Mouse (Mus musculus): Measurements from ENCODE around the gene Rtkn. TPM values are rescaled to one million over a fixed set of nuclear protein-coding genes. Genes with fewer than 3 reads are reported as not detected.
A peak's percentile ranks its signal among the peaks of the same experiment; 100 is the strongest.

Rtkn gene
- total RNA-seq, 1 experiment from 2014 or later = 7.1 TPM

- ATAC-seq (replicated peaks in 1 of 2; ENCODE audit: insufficient read depth in 1 of 2, low FRiP score in 2 of 2, low TSS enrichment in 1 of 2, low read depth in 1 of 2, poor library complexity in 2 of 2, severe bottlenecking in 2 of 2) = no peak
These were observed 2.9 kb upstream of the Rtkn start for GRCm38 (mm10) chr6:83132176-83132919.

- ATAC-seq (replicated peaks in 1 of 2; ENCODE audit: insufficient read depth in 1 of 2, low FRiP score in 2 of 2, low TSS enrichment in 1 of 2, low read depth in 1 of 2, poor library complexity in 2 of 2, severe bottlenecking in 2 of 2) = no peak
These were observed 1.0 kb upstream of the Rtkn start for GRCm38 (mm10) chr6:83134226-83134625.

- no peak for ATAC-seq (replicated peaks in 1 of 2; ENCODE audit: insufficient read depth in 1 of 2, low FRiP score in 2 of 2, low TSS enrichment in 1 of 2, low read depth in 1 of 2, poor library complexity in 2 of 2, severe bottlenecking in 2 of 2)
These were observed 403 bp downstream of the Rtkn start for GRCm38 (mm10) chr6:83135571-83136161.

DNA sequence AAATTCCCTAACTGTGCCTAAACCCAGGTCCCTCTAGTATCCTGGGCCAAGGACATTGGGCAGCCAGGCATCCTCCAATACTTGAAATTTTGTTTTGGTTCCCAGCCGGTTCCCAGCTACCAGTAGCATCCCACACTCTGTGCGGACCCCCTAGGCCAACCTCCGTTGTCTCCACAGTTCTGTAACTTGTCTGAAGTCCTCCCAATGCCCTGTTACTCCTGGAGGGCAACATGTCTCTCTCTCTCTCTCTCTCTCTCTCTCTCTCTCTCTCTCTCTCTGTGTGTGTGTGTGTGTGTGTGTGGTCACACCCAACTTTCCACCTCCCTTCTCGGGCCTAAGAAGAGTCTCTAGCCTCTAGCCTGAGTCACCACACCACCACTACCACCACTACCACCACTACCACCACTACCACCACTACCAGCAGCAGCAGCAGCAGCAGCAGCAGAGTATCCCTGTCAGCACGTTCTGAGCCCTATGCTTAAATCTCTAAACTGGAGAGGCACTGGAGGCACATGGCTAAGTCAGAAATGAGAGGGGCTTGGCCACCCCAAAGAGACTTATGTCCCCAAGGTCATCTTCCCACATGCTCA is 1.1 kb downstream of the Rtkn start:
- no peak for ATAC-seq (replicated peaks in 1 of 2; ENCODE audit: insufficient read depth in 1 of 2, low FRiP score in 2 of 2, low TSS enrichment in 1 of 2, low read depth in 1 of 2, poor library complexity in 2 of 2, severe bottlenecking in 2 of 2)

GRCm38 (mm10) chr6:83136881-83137575 is 1.8 kb downstream of the Rtkn start:
- peak; percentile 30 to 44; a peak in 3 of 4 replicates for ATAC-seq (replicated peaks in 1 of 2; ENCODE audit: insufficient read depth in 1 of 2, low FRiP score in 2 of 2, low TSS enrichment in 1 of 2, low read depth in 1 of 2, poor library complexity in 2 of 2, severe bottlenecking in 2 of 2)

GRCm38 (mm10) chr6:83137576-83137950 is 2.3 kb downstream of the Rtkn start:
- ATAC-seq (replicated peaks in 1 of 2; ENCODE audit: insufficient read depth in 1 of 2, low FRiP score in 2 of 2, low TSS enrichment in 1 of 2, low read depth in 1 of 2, poor library complexity in 2 of 2, severe bottlenecking in 2 of 2) = peak; percentile 38 to 44; a peak in 3 of 4 replicates

DNA sequence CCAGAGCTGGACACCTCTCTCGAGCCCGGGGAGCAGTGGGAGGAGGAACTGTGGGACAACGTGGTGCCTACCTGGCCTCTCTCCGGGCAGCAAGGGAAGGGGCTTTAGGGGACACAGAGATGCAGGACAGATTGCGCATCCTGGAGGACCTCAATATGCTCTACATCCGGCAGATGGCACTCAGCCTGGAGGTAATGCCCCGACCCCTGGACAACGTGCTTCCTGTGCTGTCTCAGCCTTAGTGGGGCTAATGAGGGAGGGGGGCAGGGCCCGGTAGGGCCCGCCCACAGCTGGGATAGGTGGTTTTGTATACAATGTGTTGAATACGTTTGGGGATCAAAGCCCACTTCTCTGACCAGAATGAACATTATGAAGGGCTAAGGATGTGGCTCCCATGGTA is 2.8 kb downstream of the Rtkn start:
- ATAC-seq (replicated peaks in 1 of 2; ENCODE audit: insufficient read depth in 1 of 2, low FRiP score in 2 of 2, low TSS enrichment in 1 of 2, low read depth in 1 of 2, poor library complexity in 2 of 2, severe bottlenecking in 2 of 2) = 0 out of 4 replicates have a peak, but pooled peaks have one; percentile 14 to 16

DNA sequence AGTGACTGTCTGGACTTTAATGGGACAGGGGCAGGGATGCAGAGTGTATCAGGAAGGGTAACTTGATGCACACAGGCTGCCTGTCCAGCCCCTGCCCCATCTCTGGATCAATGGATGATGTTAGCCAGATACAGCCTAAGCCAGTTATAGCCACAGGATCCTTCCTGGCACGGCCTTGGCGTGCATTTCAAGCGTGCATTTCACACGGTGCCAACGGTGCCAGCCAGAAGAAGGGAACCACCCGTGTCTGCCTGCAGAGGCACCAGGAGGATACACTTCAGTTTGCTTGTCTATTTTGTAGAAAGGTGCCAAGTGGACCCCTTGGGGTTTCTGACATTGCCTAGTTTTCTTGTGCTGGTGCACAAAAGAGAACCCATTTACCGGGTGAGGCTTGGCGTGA is 4.8 kb downstream of the Rtkn start:
- no peak for ATAC-seq (replicated peaks in 1 of 2; ENCODE audit: insufficient read depth in 1 of 2, low FRiP score in 2 of 2, low TSS enrichment in 1 of 2, low read depth in 1 of 2, poor library complexity in 2 of 2, severe bottlenecking in 2 of 2)

GRCm38 (mm10) chr6:83141636-83142035 is 6.4 kb downstream of the Rtkn start:
- ATAC-seq (replicated peaks in 1 of 2; ENCODE audit: insufficient read depth in 1 of 2, low FRiP score in 2 of 2, low TSS enrichment in 1 of 2, low read depth in 1 of 2, poor library complexity in 2 of 2, severe bottlenecking in 2 of 2) = no peak

GRCm38 (mm10) chr6:83142211-83142731 is 7.0 kb downstream of the Rtkn start:
- ATAC-seq (replicated peaks in 1 of 2; ENCODE audit: insufficient read depth in 1 of 2, low FRiP score in 2 of 2, low TSS enrichment in 1 of 2, low read depth in 1 of 2, poor library complexity in 2 of 2, severe bottlenecking in 2 of 2) = peak in 1 of 2 experiments; percentile 11; a peak in 1 of 4 replicates

DNA sequence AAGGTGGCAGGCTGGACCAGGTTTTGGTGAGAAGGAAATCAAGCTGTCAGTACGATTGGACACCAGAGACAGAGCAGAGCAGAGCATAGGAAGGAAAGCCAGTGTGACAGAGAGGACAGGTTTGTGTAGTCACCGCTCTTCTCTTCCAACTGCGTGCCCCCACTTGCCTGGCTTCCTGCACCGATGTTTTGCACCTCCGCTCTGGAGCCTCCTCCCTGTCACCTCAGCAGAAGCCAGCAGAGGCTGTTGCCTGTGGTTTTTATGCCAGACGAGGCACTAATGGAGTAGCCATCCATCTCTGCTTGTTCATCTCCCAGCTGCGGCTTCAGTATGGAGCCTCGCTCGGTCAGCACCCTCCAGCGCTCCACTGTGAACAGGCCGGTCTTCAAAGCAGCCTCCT is 7.6 kb downstream of the Rtkn start:
- no peak for ATAC-seq (replicated peaks in 1 of 2; ENCODE audit: insufficient read depth in 1 of 2, low FRiP score in 2 of 2, low TSS enrichment in 1 of 2, low read depth in 1 of 2, poor library complexity in 2 of 2, severe bottlenecking in 2 of 2)

DNA sequence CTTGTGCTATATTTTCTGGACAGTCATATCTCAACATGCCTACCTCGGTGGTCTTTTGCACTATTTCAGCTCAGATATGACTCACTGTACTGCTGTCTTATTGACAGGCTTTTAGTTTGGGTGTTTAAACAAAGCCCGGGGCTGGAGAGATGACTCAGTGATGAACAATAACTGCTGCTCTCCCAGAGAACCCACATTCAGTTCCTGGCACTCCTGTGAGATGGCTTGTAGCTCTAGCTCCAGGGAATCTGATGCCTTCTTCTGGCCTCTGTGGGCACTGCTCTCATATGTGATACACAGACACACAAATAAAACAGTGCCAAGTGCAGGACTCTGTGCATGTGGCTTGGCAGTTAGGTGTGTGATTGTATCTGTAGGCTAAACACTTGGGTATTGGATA is 9.9 kb downstream of the Rtkn start:
- no peak for ATAC-seq (replicated peaks in 1 of 2; ENCODE audit: insufficient read depth in 1 of 2, low FRiP score in 2 of 2, low TSS enrichment in 1 of 2, low read depth in 1 of 2, poor library complexity in 2 of 2, severe bottlenecking in 2 of 2)

DNA sequence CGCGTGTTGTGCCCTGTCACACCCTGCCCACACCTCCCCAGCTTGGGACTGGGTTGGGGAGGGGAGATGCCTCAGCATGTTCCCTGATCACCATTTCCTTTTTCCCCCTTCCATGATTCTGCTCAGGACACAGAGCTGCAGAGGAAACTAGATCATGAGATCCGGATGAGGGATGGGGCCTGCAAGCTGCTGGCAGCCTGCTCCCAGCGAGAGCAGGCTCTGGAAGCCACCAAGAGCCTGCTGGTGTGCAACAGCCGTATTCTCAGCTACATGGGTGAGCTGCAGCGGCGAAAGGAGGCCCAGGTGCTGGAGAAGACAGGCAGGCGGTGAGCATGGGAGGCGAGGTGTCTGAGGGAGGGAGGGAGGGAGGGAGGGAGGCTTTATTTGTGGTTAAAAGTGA is 10.5 kb downstream of the Rtkn start:
- no peak for ATAC-seq (replicated peaks in 1 of 2; ENCODE audit: insufficient read depth in 1 of 2, low FRiP score in 2 of 2, low TSS enrichment in 1 of 2, low read depth in 1 of 2, poor library complexity in 2 of 2, severe bottlenecking in 2 of 2)

DNA sequence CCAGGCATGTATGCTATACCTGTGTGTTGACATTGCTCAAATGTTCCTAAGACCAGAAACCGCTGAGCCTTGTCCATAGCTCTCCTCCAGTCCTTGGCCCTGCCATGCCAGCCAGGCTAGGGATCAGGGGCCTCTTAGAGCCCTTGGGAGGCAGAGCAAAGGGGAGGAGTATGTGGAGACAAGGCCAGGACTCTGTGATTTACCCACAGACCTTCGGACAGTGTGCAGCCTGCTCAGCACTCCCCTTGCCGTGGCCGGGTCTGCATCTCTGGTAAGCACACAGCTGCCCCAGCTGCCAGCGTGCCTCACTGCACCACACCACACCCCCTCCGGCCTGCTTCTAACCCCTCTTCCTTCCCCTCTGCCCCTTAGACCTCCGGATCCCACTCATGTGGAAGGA is 12.0 kb downstream of the Rtkn start:
- no peak for ATAC-seq (replicated peaks in 1 of 2; ENCODE audit: insufficient read depth in 1 of 2, low FRiP score in 2 of 2, low TSS enrichment in 1 of 2, low read depth in 1 of 2, poor library complexity in 2 of 2, severe bottlenecking in 2 of 2)

DNA sequence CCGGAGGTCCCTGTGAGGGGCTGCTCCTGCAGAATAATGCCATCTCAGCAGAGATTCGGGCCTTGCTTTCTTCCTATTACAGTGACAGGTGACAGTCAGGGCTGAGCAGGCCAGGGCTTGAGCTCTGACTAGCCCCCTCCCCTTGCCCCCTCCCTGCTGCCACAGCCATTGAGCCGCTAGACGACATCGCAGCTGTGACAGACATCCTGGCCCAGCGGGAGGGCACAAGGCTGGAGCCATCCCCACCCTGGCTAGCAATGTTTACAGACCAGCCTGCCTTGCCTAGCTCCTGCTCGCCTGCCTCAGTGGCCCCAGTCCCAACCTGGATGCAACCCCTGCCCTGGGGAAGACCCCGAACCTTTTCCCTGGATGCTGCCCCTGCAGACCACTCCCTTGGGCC is 16.5 kb downstream of the Rtkn start:
- no peak for ATAC-seq (replicated peaks in 1 of 2; ENCODE audit: insufficient read depth in 1 of 2, low FRiP score in 2 of 2, low TSS enrichment in 1 of 2, low read depth in 1 of 2, poor library complexity in 2 of 2, severe bottlenecking in 2 of 2)

- no peak for ATAC-seq (replicated peaks in 1 of 2; ENCODE audit: insufficient read depth in 1 of 2, low FRiP score in 2 of 2, low TSS enrichment in 1 of 2, low read depth in 1 of 2, poor library complexity in 2 of 2, severe bottlenecking in 2 of 2)
These were observed 17.8 kb downstream of the Rtkn start for GRCm38 (mm10) chr6:83153038-83153437.

- no peak for ATAC-seq (replicated peaks in 1 of 2; ENCODE audit: insufficient read depth in 1 of 2, low FRiP score in 2 of 2, low TSS enrichment in 1 of 2, low read depth in 1 of 2, poor library complexity in 2 of 2, severe bottlenecking in 2 of 2)
These were observed 18.2 kb downstream of the Rtkn start for GRCm38 (mm10) chr6:83153485-83153884.

All from hematopoietic stem cell, adult 5-6 weeks (primary cell).